Mouse (Mus musculus) limb, embryonic 14.5 days (tissue): ENCODE results near the gene Gria4. TPM values are rescaled to one million over a fixed set of nuclear protein-coding genes. Genes with fewer than 3 reads are reported as not detected.

Source experiments
- ATAC-seq: fragments of 200-750 bp; cut with Nextera tagmentation; 2 replicates; pipeline ENCODE4 v1.8.0; 2017; ENCODE audit warnings: low read depth, moderate number of reproducible peaks, moderate TSS enrichment; ENCODE audit not compliant: low FRiP score
- DNase-seq: peaks from one replicate; pipeline ENCODE4 v3.0.0-alpha.2; 2015; ENCODE audit warnings: low spot score
- H3K27ac ChIP-seq: fragments of 300-500 bp; sonication (generic); replicated peaks from 2 replicates; pipeline ENCODE4 v1.5.1; 2014; ENCODE audit warnings: low read depth, mild to moderate bottlenecking, low read length, moderate library complexity, mixed read lengths
- H3K27me3 ChIP-seq: fragments of 300-500 bp; sonication (generic); 2 replicates; pipeline ENCODE4 v1.6.1; 2014; ENCODE audit warnings: low read length, mixed read lengths; ENCODE audit not compliant: control insufficient read depth, insufficient read depth
- H3K36me3 ChIP-seq: fragments of 300-500 bp; sonication (generic); 2 replicates; pipeline ENCODE4 v1.6.1; 2014; ENCODE audit warnings: mild to moderate bottlenecking, low read length, moderate library complexity, mixed read lengths; ENCODE audit not compliant: control insufficient read depth, insufficient read depth
- H3K4me1 ChIP-seq: fragments of 300-500 bp; sonication (generic); 2 replicates; pipeline ENCODE4 v1.6.1; 2014; ENCODE audit warnings: antibody characterized with exemption, low read length, mixed read lengths; ENCODE audit not compliant: control insufficient read depth, insufficient read depth
- H3K4me2 ChIP-seq: fragments of 300-500 bp; sonication (generic); replicated peaks from 2 replicates; pipeline ENCODE4 v1.6.1; 2014; ENCODE audit warnings: low read depth, mild to moderate bottlenecking, low read length, moderate library complexity; ENCODE audit not compliant: severe bottlenecking
- H3K4me3 ChIP-seq: fragments of 300-500 bp; sonication (generic); replicated peaks from 2 replicates; pipeline ENCODE4 v1.5.1; 2014; ENCODE audit warnings: low read length
- H3K9ac ChIP-seq: fragments of 300-500 bp; sonication (generic); 2 replicates; pipeline ENCODE4 v1.6.1; 2014; ENCODE audit warnings: mild to moderate bottlenecking, low read depth, low read length, moderate library complexity; ENCODE audit not compliant: severe bottlenecking
- H3K9me3 ChIP-seq: fragments of 300-500 bp; sonication (generic); 2 replicates; pipeline ENCODE4 v1.6.1; 2016; ENCODE audit warnings: low read length; ENCODE audit not compliant: control insufficient read depth
- POLR2A ChIP-seq: fragments of 200-500 bp; IDR thresholded peaks from 2 replicates; pipeline ENCODE4 v1.8.0; 2012; ENCODE audit warnings: inconsistent platforms, mild to moderate bottlenecking, moderate library complexity, borderline replicate concordance; ENCODE audit not compliant: insufficient read depth, insufficient read length; ENCODE audit errors: extremely low read depth
- WGBS: fragments of 180-500 bp; shearing (Covaris S2); extraction: QIAGEN DNeasy Blood & Tissue Kit; methylation state at CpG from one replicate; pipeline ENCODE4 v1.1.7; 2014; 5-methylcytosine and 5-hydroxymethylcytosine counted together
- microRNA-seq: library from miRNA; unstranded; fragments of <30 nt; microRNA quantifications from one replicate; pipeline ENCODE4, GENCODE M21; 2016
- polyA plus RNA-seq, 2 experiments: library from polyadenylated mRNA; depleted of rRNA in 1 of 2; stranded (reverse) in 1 of 2; unstranded in 1 of 2; fragments of >200 nt; fragmentation: Nextera tagmentation in 1 of 2; extraction: Ambion mirVana in 1 of 2; gene quantifications; 2 replicates each; pipeline versions ENCODE4 v1.2.1 to v1.2.3; 2012 to 2014

Gria4 gene
- polyA plus RNA-seq, 2 experiments = 1.3 to 1.6 TPM

- no peaks in the 10 kb centered on the region; the same call in 1 of the 2 replicates for H3K36me3 ChIP-seq
- 4% methylated on average over 31 of the region's 31 CpGs for WGBS
- H3K4me1 ChIP-seq = peaks cover 3% of the 10 kb centered on the region; the same call in 1 of the 2 replicates
- H3K27me3 ChIP-seq = no peaks in the 10 kb centered on the region
- H3K4me3 ChIP-seq = peak within 1 kb of the TSS; percentile 74
- peak within 1 kb of the TSS; percentile 74 for H3K27ac ChIP-seq
- H3K9me3 ChIP-seq = no peaks in the 10 kb centered on the region
- DNase-seq (peak; percentile 100), ATAC-seq (peak; percentile 100)
- peak; percentile 59; the same call in 1 of the 2 replicates for TF ChIP-seq POLR2A
- peak within 1 kb of the TSS; percentile 75 for H3K9ac ChIP-seq
- peak within 1 kb of the TSS; percentile 65 for H3K4me2 ChIP-seq
Observed at GRCm38 (mm10) chr9:4375828-4376639, 420.0 kb downstream of the Gria4 start, which contains the start of gene Msantd4. Gene Msantd4 (plus strand): TSS chr9:4376562.

Small RNA genes within 50 kb of the gene (microRNA-seq; reads per million reads assigned to microRNA genes)
- not detected for gene Gm23811
- not detected for gene Gm23992
